In genomic region chr11:74499521-74500099, GRCm38 (mm10) we compare ENCODE assay signal across 15 mouse cellular contexts.
DNase-seq lines count a peak whose midpoint lies in the region; ATAC-seq and TF ChIP-seq lines count a peak whose summit lies in the region.
"Had no signal": no experiment of that assay in that cellular context is flagged by ENCODE, and none has a peak within 500 bp of the region (broad histone marks: within the 10 kb centered on the region; RNA-seq: fewer than 3 reads in every experiment).

No protein-coding gene starts in this region.

- no peaks in the 10 kb centered on the region for H3K27me3 ChIP-seq in kidney, postnatal 0 days (ENCODE audit: insufficient read depth, low read length)
- H3K27me3 ChIP-seq in heart, embryonic 14.5 days (ENCODE audit: control insufficient read depth, insufficient read depth, low read length), result no peaks in the 10 kb centered on the region
- H3K27me3 ChIP-seq: limb, embryonic 13.5 days had no signal

- no peaks in the 10 kb centered on the region for H3K9me3 ChIP-seq in kidney, postnatal 0 days (replicated peaks; ENCODE audit: low read length)
- H3K9me3 ChIP-seq in heart, embryonic 14.5 days (ENCODE audit: control insufficient read depth, low read length), result no peaks in the 10 kb centered on the region
- H3K9me3 ChIP-seq: limb, embryonic 13.5 days had no signal

- H3K4me1 ChIP-seq in kidney, postnatal 0 days (replicated peaks; ENCODE audit: insufficient read depth, low read length), result peaks cover 8% of the 10 kb centered on the region; the same call in 1 of the 2 replicates
- H3K4me1 ChIP-seq in heart, embryonic 14.5 days (ENCODE audit: control insufficient read depth in 2 of 2, insufficient read depth in 2 of 2, low read length in 2 of 2), result peaks cover 13 to 20% of the 10 kb centered on the region in 2 experiments

- H3K4me3 ChIP-seq in kidney, postnatal 0 days (replicated peaks; ENCODE audit: low read depth, low read length), result no peak overlapping the region
- H3K4me3 ChIP-seq in heart, embryonic 14.5 days (ENCODE audit: control insufficient read depth in 1 of 2, insufficient read depth in 1 of 2, low read depth in 1 of 2, low read length in 2 of 2), result no peak overlapping the region
- H3K4me3 ChIP-seq: limb, embryonic 13.5 days had no signal

- WGBS in kidney, postnatal 0 days, result 44% methylated on average over 8 of the region's 8 CpGs
- 42% methylated on average over 8 of the region's 8 CpGs for WGBS in heart, embryonic 14.5 days

- no peak overlapping the region for H3K9ac ChIP-seq in kidney, postnatal 0 days (ENCODE audit: low read depth, low read length)
- H3K9ac ChIP-seq in heart, embryonic 14.5 days (ENCODE audit: low read length), result peak overlapping the region; percentile 10; the same call in 1 of the 2 replicates
- H3K9ac ChIP-seq: limb, embryonic 13.5 days had no signal

- peak; percentile 80 for ATAC-seq in frontal cortex, adult (ENCODE audit: low TSS enrichment)
- ATAC-seq in kidney, postnatal 0 days (replicated peaks; ENCODE audit: low FRiP score, low read depth), result no peak
- ATAC-seq in heart, embryonic 14.5 days (ENCODE audit: insufficient number of reproducible peaks, insufficient read depth, low FRiP score, low read depth), result no peak
- ATAC-seq: intestine, embryonic 16.5 days had no signal

- no peak for DNase-seq in frontal cortex, postnatal 25 days (ENCODE audit: low spot score in 2 of 2)
- no peak for DNase-seq in kidney, postnatal 0 days (ENCODE audit: low spot score)
- DNase-seq in kidney, adult 18-20 months, result no peak
- peak; percentile 34 for DNase-seq in embryo, embryonic 11 days
- DNase-seq in spleen, postnatal 4 days (ENCODE audit: low spot score in 2 of 2), result no peak
- DNase-seq in cerebellum, postnatal 36 days, result no peak
- DNase-seq: adrenal gland, postnatal 10 days; cerebellum, postnatal 25 days; layer of hippocampus, postnatal 36 days; lung, adult 2 months; thymus, adult 2 months had no signal

- peak overlapping the region; percentile 25; the same call in 1 of the 2 replicates for H3K27ac ChIP-seq in kidney, postnatal 0 days
- peak overlapping the region; percentile 19 to 38; a peak in 2 of 4 replicates for H3K27ac ChIP-seq in heart, embryonic 14.5 days (replicated peaks in 1 of 2; ENCODE audit: control insufficient read depth in 1 of 2, insufficient read depth in 1 of 2, low read depth in 2 of 2, low read length in 2 of 2)
- H3K27ac ChIP-seq: limb, embryonic 13.5 days had no signal

- H3K36me3 ChIP-seq in kidney, postnatal 0 days (ENCODE audit: insufficient read depth, low read length), result no peaks in the 10 kb centered on the region
- H3K36me3 ChIP-seq in heart, embryonic 14.5 days (ENCODE audit: control insufficient read depth, insufficient read depth, low read length), result no peaks in the 10 kb centered on the region
- H3K36me3 ChIP-seq: limb, embryonic 13.5 days had no signal

- H3K4me2 ChIP-seq in kidney, postnatal 0 days (ENCODE audit: low read length), result no peak overlapping the region
- H3K4me2 ChIP-seq in heart, embryonic 14.5 days (ENCODE audit: low read length), result no peak overlapping the region
- H3K4me2 ChIP-seq: limb, embryonic 13.5 days had no signal

- TF ChIP-seq CTCF in kidney, postnatal 0 days (IDR thresholded peaks at IDR 0.05; ENCODE audit: low read depth), result no peak
